Mouse (Mus musculus): ENCODE measurements around the gene Elk3. TPM values are rescaled to one million over a fixed set of nuclear protein-coding genes. Genes with fewer than 3 reads are reported as not detected.

The Elk3 gene
- polyA plus RNA-seq, 1 experiment, result 76.0 TPM

DNA sequence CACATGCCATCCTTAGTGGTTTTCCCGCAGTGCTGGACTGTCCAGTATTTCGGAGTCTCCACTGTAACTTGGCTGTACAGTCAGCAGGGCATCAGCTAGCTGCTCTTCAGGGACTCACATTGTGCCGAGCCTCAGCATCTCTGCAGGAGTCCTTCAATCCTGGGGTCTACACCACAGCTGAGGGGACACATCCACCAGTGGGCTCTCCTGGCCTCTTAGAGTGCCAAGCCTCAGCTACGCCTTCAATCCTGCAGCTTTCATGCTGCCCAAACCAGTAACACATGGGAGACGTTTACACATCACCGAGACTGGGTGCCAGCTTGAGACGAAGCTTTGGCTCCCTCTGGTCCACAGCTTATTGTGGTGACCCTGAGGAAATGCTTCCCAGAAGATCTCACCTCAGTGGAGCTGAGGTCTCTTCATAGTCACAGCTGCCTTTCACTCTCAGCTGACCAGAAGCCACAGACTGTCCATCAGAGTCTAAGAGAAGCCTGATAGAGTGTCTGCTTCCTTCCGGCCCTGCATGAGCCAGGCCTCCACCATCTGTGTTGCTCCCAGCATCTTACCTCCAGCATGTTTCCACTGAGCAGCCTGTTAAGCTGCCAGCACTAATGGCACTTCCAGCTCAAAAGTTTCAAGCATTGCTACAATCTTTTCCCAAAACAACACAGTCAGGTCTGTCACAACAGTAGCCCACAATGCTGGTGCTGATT lies 95.7 kb downstream of the Elk3 start:
- 82% methylated on average over 8 of the region's 8 CpGs for WGBS

DNA sequence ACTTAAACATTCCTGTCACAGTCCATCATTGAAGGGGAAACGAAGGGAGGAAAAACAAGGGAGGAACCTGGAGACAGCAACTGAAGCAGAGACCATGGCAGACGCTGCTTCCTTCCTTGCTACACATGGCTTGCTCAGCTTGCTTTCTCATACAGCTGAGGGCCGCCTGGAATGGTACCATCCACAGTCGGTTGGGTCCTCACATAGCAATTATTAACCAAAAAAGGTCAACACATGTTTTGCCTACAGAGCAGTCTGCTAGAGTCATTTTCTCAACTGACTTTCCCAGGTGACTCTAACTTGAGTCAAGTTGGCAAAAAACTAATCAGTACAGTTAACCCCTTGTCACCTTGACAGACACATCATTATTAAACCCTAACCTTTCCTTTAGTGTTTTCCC lies 96.7 kb downstream of the Elk3 start:
- DNase-seq, result no peak

More for the DNA sequence above, 95.7 kb downstream of the Elk3 start:
- H3K4me3 ChIP-seq (replicated peaks; ENCODE audit: extremely low read depth, low read depth, low read length), result no peak overlapping the region
- peaks cover 7% of the 10 kb centered on the region; the same call in 1 of the 2 replicates for H3K4me1 ChIP-seq (ENCODE audit: control insufficient read depth, insufficient read depth, low read length)
- DNase-seq, result no peak
- TF ChIP-seq CTCF (IDR thresholded peaks at IDR 0.05; ENCODE audit: insufficient read depth, low read length), result no peak
- no peak for TF ChIP-seq POLR2A (IDR thresholded peaks at IDR 0.05; ENCODE audit: borderline replicate concordance, extremely low read depth, low read depth, low read length)

DNA sequence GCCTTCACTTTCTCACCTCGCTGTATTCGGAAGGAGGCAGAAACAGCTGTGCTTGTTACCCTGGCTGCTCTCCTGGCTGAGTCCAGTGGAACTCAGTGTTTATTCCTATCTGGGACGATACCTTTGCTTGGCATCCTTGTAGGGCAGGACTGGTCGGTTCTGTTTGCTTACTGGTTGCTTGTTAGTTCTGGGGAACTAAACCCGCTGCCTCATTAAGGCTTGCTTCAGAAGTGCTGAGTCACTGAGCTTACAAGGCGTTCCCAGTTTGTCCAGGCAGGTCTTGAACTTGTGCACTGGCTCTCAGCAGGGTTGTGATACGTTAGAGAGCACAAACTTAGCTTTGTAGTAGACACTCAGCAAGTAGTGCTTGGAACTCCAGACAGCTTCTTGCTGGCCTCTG lies 97.6 kb downstream of the Elk3 start:
- 64% methylated on average over 7 of the region's 7 CpGs for WGBS
- TF ChIP-seq POLR2A (IDR thresholded peaks at IDR 0.05; ENCODE audit: borderline replicate concordance, extremely low read depth, low read depth, low read length) (no peak), CTCF (IDR thresholded peaks at IDR 0.05; ENCODE audit: insufficient read depth, low read length) (no peak)
- Histone ChIP-seq H3K4me1 (ENCODE audit: control insufficient read depth, insufficient read depth, low read length) (peaks cover 9% of the 10 kb centered on the region; the same call in 1 of the 2 replicates), H3K4me3 (replicated peaks; ENCODE audit: extremely low read depth, low read depth, low read length) (no peak overlapping the region)
- DNase-seq, result no peak

More for the DNA sequence above, 96.7 kb downstream of the Elk3 start:
- TF ChIP-seq CTCF (IDR thresholded peaks at IDR 0.05; ENCODE audit: insufficient read depth, low read length), result no peak
- TF ChIP-seq POLR2A (IDR thresholded peaks at IDR 0.05; ENCODE audit: borderline replicate concordance, extremely low read depth, low read depth, low read length), result no peak
- Histone ChIP-seq H3K4me3 (replicated peaks; ENCODE audit: extremely low read depth, low read depth, low read length) (no peak overlapping the region), H3K4me1 (ENCODE audit: control insufficient read depth, insufficient read depth, low read length) (peaks cover 7% of the 10 kb centered on the region; the same call in 1 of the 2 replicates)
- 29% methylated on average over 4 of the region's 4 CpGs for WGBS

DNA sequence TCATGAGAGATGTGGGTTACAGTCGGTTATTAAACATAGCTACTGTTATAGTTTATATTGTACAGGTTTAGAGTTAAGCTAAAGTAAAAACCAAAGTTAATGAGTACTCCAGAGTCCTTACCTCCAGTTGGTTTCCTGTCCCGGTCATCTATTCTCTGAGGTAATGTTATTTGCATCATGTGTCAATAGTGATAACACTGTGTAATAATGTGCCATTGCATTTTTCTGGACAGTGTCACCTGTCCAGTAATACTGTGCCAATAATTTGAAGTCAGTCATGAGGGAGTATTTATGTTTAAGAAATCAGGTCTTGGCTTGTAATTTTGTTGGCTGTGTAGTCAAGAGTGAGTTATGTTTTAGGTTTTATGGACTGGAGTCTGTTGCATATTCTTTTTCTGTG lies 98.2 kb downstream of the Elk3 start:
- Histone ChIP-seq H3K4me1 (ENCODE audit: control insufficient read depth, insufficient read depth, low read length) (peaks cover 11% of the 10 kb centered on the region; the same call in 1 of the 2 replicates), H3K4me3 (replicated peaks; ENCODE audit: extremely low read depth, low read depth, low read length) (no peak overlapping the region)
- no peak for DNase-seq
- 60% methylated on average over 2 of the region's 2 CpGs for WGBS
- no peak for TF ChIP-seq POLR2A (IDR thresholded peaks at IDR 0.05; ENCODE audit: borderline replicate concordance, extremely low read depth, low read depth, low read length)

DNA sequence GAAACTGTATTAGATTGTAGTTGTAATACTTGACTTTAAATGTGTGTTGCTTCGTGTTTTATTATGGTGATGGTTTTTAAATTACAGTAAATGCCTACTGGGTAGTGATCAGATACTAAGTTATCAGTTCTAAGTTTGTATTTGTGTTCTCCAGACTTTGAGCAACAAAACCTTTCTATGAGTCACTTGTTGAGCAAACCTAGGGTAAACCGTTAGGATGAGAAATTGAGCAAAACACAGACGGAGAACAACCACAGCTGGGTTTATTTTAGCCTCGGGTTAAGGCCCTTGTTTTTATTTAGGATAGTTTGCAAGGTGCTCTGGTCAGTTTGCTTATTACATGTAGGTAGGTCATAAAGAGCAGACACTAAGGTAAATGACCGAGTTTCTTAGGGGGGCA lies 103.8 kb downstream of the Elk3 start:
- no peak for DNase-seq
- peaks cover 13% of the 10 kb centered on the region; the same call in 1 of the 2 replicates for H3K4me1 ChIP-seq (ENCODE audit: control insufficient read depth, insufficient read depth, low read length)
- TF ChIP-seq POLR2A (IDR thresholded peaks at IDR 0.05; ENCODE audit: borderline replicate concordance, extremely low read depth, low read depth, low read length) (no peak), CTCF (IDR thresholded peaks at IDR 0.05; ENCODE audit: insufficient read depth, low read length) (no peak)
- WGBS, result 66% methylated on average over 5 of the region's 5 CpGs
- no peak overlapping the region for H3K4me3 ChIP-seq (replicated peaks; ENCODE audit: extremely low read depth, low read depth, low read length)

DNA sequence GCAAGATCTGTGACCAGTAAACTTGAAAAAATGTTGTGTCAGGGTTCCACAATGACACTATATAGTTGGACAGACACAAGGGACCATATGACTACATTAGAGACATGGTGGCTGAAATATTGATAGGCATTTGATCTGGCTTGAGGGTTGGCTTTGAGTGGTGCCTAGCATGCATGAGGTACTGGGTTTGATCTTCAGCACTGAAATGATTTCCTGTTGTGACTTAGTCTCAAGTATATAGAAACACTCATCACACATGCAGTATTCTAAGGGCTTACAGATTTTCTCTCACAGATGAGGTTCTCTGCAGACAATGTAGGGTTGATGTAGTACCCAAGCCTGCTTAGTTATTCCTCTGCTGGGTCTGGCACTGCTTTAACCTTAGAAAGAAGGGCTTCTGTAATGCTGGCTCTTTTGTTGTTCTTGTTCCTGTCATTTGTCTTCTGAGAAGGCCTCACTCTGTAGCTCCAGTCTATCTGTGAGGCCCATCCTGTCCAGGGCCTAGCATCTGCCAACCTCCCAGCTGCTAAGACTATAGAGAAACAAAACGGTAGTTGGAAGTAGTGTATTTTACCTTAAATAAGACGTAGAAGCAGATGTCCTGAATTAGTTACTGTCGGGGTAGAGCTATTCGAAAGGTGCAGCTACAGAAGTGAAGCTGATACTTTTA lies 105.5 kb downstream of the Elk3 start:
- Histone ChIP-seq H3K4me3 (replicated peaks; ENCODE audit: extremely low read depth, low read depth, low read length) (no peak overlapping the region), H3K4me1 (ENCODE audit: control insufficient read depth, insufficient read depth, low read length) (peaks cover 8% of the 10 kb centered on the region; the same call in 1 of the 2 replicates)
- TF ChIP-seq CTCF (IDR thresholded peaks at IDR 0.05; ENCODE audit: insufficient read depth, low read length) (no peak), POLR2A (IDR thresholded peaks at IDR 0.05; ENCODE audit: borderline replicate concordance, extremely low read depth, low read depth, low read length) (no peak)
- WGBS, result 81% methylated on average over 4 of the region's 4 CpGs
- DNase-seq, result no peak

DNA sequence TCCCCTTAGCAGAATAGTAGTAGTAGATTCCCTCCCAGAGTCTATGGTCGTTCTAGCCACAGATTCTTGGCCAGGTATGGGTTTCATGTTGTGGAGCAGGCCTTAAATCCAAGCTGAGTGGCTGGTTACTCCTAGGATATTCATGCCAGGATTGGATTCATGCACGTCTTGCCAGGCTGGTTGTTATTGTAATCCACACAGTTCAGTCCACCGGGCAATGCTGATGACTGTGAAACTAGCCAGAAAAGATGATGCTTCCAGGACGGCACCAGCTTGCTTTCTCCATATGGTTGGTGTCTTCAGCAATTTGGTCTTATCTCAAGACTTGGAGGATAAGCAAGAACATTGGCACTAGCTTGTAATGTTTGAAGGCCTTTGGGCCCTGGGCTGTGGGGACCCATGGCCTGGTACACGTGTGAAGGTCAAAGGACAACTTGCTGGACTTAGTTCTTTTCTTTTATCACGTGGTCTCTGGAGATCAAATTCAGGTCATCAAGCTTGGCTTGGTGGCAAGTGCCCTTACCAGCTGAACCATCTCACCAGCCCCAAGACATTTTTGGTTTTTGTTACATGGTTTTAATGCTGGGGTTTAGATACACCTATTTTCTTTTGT lies 109.0 kb downstream of the Elk3 start:
- DNase-seq, result no peak
- WGBS, result 69% methylated on average over 6 of the region's 6 CpGs
- peaks cover 2% of the 10 kb centered on the region; the same call in 1 of the 2 replicates for H3K4me1 ChIP-seq (ENCODE audit: control insufficient read depth, insufficient read depth, low read length)
- H3K4me3 ChIP-seq (replicated peaks; ENCODE audit: extremely low read depth, low read depth, low read length), result no peak overlapping the region
- no peak for TF ChIP-seq POLR2A (IDR thresholded peaks at IDR 0.05; ENCODE audit: borderline replicate concordance, extremely low read depth, low read depth, low read length)
- no peak for TF ChIP-seq CTCF (IDR thresholded peaks at IDR 0.05; ENCODE audit: insufficient read depth, low read length)

DNA sequence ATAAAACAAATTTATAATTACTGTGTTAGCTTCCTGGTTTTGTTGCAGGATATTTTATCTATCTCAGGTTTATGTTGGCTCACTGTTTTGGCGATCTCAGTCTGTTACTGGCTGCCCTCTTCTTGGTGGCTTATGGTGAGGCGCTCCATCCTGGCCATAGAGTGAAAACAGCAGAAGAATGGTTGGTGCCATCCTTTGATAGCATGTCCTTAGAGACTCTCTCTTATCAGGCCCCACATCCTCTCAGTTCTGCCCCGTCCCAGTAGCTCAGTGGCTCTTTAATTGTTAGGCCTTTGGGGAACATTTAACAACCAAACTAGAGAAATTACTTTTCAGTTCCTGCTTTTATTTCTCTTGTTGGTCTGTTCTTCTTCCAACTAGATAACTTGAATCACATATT lies 112.0 kb downstream of the Elk3 start:
- no peak for TF ChIP-seq CTCF (IDR thresholded peaks at IDR 0.05; ENCODE audit: insufficient read depth, low read length)
- no peak for TF ChIP-seq POLR2A (IDR thresholded peaks at IDR 0.05; ENCODE audit: borderline replicate concordance, extremely low read depth, low read depth, low read length)
- no peak overlapping the region for H3K4me3 ChIP-seq (replicated peaks; ENCODE audit: extremely low read depth, low read depth, low read length)
- 83% methylated on average over 3 of the region's 3 CpGs for WGBS
- DNase-seq, result no peak
- H3K4me1 ChIP-seq (ENCODE audit: control insufficient read depth, insufficient read depth, low read length), result peaks cover 5% of the 10 kb centered on the region

Other genes starting within 250 kb of the Elk3 start
- gene Cfap54, start 229.5 kb downstream of the Elk3 start, polyA plus RNA-seq (2012; rRNA removed), result 2.3 and 3.7 TPM in 2 replicates
- gene Cdk17, start 150.3 kb downstream of the Elk3 start, polyA plus RNA-seq (2012; rRNA removed), result 18.0 and 18.2 TPM in 2 replicates
- 57.7 and 82.7 TPM in 2 replicates for gene Lta4h, start 142.3 kb upstream of the Elk3 start, polyA plus RNA-seq (2012; rRNA removed)
- gene Hal, start 177.6 kb upstream of the Elk3 start, polyA plus RNA-seq (2012; rRNA removed), result 0.45 and 0.83 TPM in 2 replicates
- gene Amdhd1, start 228.9 kb upstream of the Elk3 start, polyA plus RNA-seq (2012; rRNA removed), result 0.18 and 0.31 TPM in 2 replicates
- 0.04 and 0.05 TPM in 2 replicates for gene Ccdc38, start 229.5 kb upstream of the Elk3 start, polyA plus RNA-seq (2012; rRNA removed)